Mouse (Mus musculus): Measurements from ENCODE around the gene Mkks.
"Not testable (repeated sequence)": the region's sequence is repeated elsewhere in the genome, so short reads cannot be mapped to it uniquely, and the experiment has no call there.

Gene Mkks

GRCm38 (mm10) chr2:136891068-136891950, at the start of gene Mkks, which contains the start of the genes Slx4ip and AL731706.1:
TSS of gene Mkks (minus strand) at chr2:136891389.
TSS of gene Slx4ip (plus strand) at chr2:136891218.
TSS of gene AL731706.1 (minus strand) at chr2:136891389.
- DNase-seq (ENCODE audit: low spot score), result peak; percentile 96

- DNase-seq (ENCODE audit: low spot score), result no peak
Measured at GRCm38 (mm10) chr2:136938249-136938648, 47.1 kb upstream of the Mkks start.

- DNase-seq (ENCODE audit: low spot score), result no peak
Measured at GRCm38 (mm10) chr2:136936391-136937288, 45.5 kb upstream of the Mkks start.

- DNase-seq (ENCODE audit: low spot score), result peak; percentile 10
Measured at GRCm38 (mm10) chr2:136921003-136921408, 29.8 kb upstream of the Mkks start.

- DNase-seq (ENCODE audit: low spot score), result no peak
Measured at GRCm38 (mm10) chr2:136920257-136920993, 29.2 kb upstream of the Mkks start.

- peak; percentile 68 for DNase-seq (ENCODE audit: low spot score)
Measured at GRCm38 (mm10) chr2:136919433-136919832, 28.2 kb upstream of the Mkks start.

GRCm38 (mm10) chr2:136914334-136914902, 23.2 kb upstream of the Mkks start:
- no peak for DNase-seq (ENCODE audit: low spot score)

- no peak for DNase-seq (ENCODE audit: low spot score)
Measured at GRCm38 (mm10) chr2:136913021-136913420, 21.8 kb upstream of the Mkks start.

GRCm38 (mm10) chr2:136911958-136912411, 20.8 kb upstream of the Mkks start:
- no peak for DNase-seq (ENCODE audit: low spot score)

- no peak for DNase-seq (ENCODE audit: low spot score)
Measured at GRCm38 (mm10) chr2:136909298-136909697, 18.1 kb upstream of the Mkks start.

GRCm38 (mm10) chr2:136908596-136908995, 17.4 kb upstream of the Mkks start:
- DNase-seq (ENCODE audit: low spot score), result no peak

- DNase-seq (ENCODE audit: low spot score), result no peak
Measured at GRCm38 (mm10) chr2:136896131-136896530, 4.9 kb upstream of the Mkks start.

GRCm38 (mm10) chr2:136894494-136894893, 3.3 kb upstream of the Mkks start:
- no peak for DNase-seq (ENCODE audit: low spot score)

- peak; percentile 85 for DNase-seq (ENCODE audit: low spot score)
Measured at GRCm38 (mm10) chr2:136891951-136892371, 772 bp upstream of the Mkks start.

GRCm38 (mm10) chr2:136890716-136891067, 497 bp downstream of the Mkks start:
- not testable (repeated sequence) for DNase-seq (ENCODE audit: low spot score)

- no peak for DNase-seq (ENCODE audit: low spot score)
Measured at GRCm38 (mm10) chr2:136886846-136887245, 4.3 kb downstream of the Mkks start.

GRCm38 (mm10) chr2:136885579-136885978, 5.6 kb downstream of the Mkks start, which contains the start of gene AL731706.2:
TSS of gene AL731706.2 (minus strand) at chr2:136885679.
- DNase-seq (ENCODE audit: low spot score), result no peak

- DNase-seq (ENCODE audit: low spot score), result no peak
Measured at GRCm38 (mm10) chr2:136854543-136855388, 36.4 kb downstream of the Mkks start.

GRCm38 (mm10) chr2:136850366-136850765, 40.8 kb downstream of the Mkks start:
- DNase-seq (ENCODE audit: low spot score), result no peak

- no peak for DNase-seq (ENCODE audit: low spot score)
Measured at GRCm38 (mm10) chr2:136837994-136838393, 53.2 kb downstream of the Mkks start.

Data from urinary bladder, postnatal 25 days (tissue).